Mouse (Mus musculus): ENCODE measurements around the gene Sgk1.

GRCm38 (mm10) chr10:21952520-21952919, 70.5 kb downstream of the Sgk1 start:
- TF ChIP-seq POLR2AphosphoS5 (IDR thresholded peaks at IDR 0.05; ENCODE audit: insufficient replicate concordance, low read depth, low read length) (no peak), CTCF (IDR thresholded peaks at IDR 0.05; ENCODE audit: low read depth, low read length) (no peak), TAL1 (conservative IDR thresholded peaks at IDR 0.05; ENCODE audit: low read depth, low read length) (no peak), GATA1 (IDR thresholded peaks at IDR 0.05; ENCODE audit: borderline replicate concordance, low read length) (no peak)

All from G1E (cell line).